Mouse (Mus musculus): ENCODE measurements around the gene Pde4d. TPM values are rescaled to one million over a fixed set of nuclear protein-coding genes. Genes with fewer than 3 reads are reported as not detected.
"Not testable (repeated sequence)": the region's sequence is repeated elsewhere in the genome, so short reads cannot be mapped to it uniquely, and the experiment has no call there.

Pde4d gene
- polyA plus RNA-seq, 1 experiment from 2014 or later, result 14.8 TPM

- Histone ChIP-seq H3K9me3 (ENCODE audit: control insufficient read depth, low read length) (no peaks in the 10 kb centered on the region), H3K4me2 (replicated peaks; ENCODE audit: low read depth, low read length) (no peak overlapping the region), H3K27me3 (ENCODE audit: control insufficient read depth, insufficient read depth, low read length) (no peaks in the 10 kb centered on the region), H3K9ac (ENCODE audit: low read depth, low read length) (no peak overlapping the region), H3K36me3 (ENCODE audit: control insufficient read depth, insufficient read depth, low read length) (no peaks in the 10 kb centered on the region), H3K27ac (ENCODE audit: low read depth, low read length) (no peak overlapping the region), H3K4me1 (ENCODE audit: control insufficient read depth, insufficient read depth, low read length) (no peaks in the 10 kb centered on the region), H3K4me3 (ENCODE audit: low read length) (no peak overlapping the region)
- no peak for ATAC-seq (ENCODE audit: low FRiP score, low TSS enrichment)
- WGBS, result 81% methylated on average over 5 of the region's 5 CpGs
Measured at GRCm38 (mm10) chr13:108722234-108722633, 272.5 kb downstream of the Pde4d start.

DNA sequence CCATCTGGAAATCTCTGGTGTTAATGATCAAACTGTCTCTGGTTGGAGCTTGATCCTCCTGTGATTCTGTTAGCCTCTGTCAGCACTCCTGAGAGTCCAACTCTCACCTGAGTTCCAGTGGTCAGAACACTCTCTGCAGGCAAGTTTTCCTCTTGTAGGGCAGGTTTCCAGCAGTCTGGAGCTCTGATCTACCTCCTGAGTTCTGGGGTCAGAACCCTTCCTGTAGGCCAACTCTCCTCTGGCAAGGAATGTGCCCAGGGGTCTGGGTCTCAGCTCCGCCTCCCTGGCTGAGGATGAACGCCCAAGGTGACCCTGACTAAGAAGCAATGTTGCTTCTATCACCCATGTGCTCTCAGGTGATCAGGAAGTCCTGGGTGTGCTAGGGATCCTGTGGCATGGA, 284.6 kb downstream of the Pde4d start:
- H3K4me2 ChIP-seq (replicated peaks; ENCODE audit: low read depth, low read length); ATAC-seq (ENCODE audit: low FRiP score, low TSS enrichment); H3K27ac ChIP-seq (ENCODE audit: low read depth, low read length); H3K36me3 ChIP-seq (ENCODE audit: control insufficient read depth, insufficient read depth, low read length); H3K4me1 ChIP-seq (ENCODE audit: control insufficient read depth, insufficient read depth, low read length); H3K27me3 ChIP-seq (ENCODE audit: control insufficient read depth, insufficient read depth, low read length); H3K9me3 ChIP-seq (ENCODE audit: control insufficient read depth, low read length); H3K4me3 ChIP-seq (ENCODE audit: low read length); H3K9ac ChIP-seq (ENCODE audit: low read depth, low read length): not testable (repeated sequence)
- WGBS, result 76% methylated on average over 2 of the region's 2 CpGs

GRCm38 (mm10) chr13:108751155-108751840, 301.6 kb downstream of the Pde4d start:
- Histone ChIP-seq H3K4me1 (ENCODE audit: control insufficient read depth, insufficient read depth, low read length) (no peaks in the 10 kb centered on the region), H3K27ac (ENCODE audit: low read depth, low read length) (no peak overlapping the region), H3K9ac (ENCODE audit: low read depth, low read length) (no peak overlapping the region), H3K9me3 (ENCODE audit: control insufficient read depth, low read length) (no peaks in the 10 kb centered on the region), H3K36me3 (ENCODE audit: control insufficient read depth, insufficient read depth, low read length) (no peaks in the 10 kb centered on the region), H3K4me3 (ENCODE audit: low read length) (no peak overlapping the region), H3K4me2 (replicated peaks; ENCODE audit: low read depth, low read length) (no peak overlapping the region), H3K27me3 (ENCODE audit: control insufficient read depth, insufficient read depth, low read length) (no peaks in the 10 kb centered on the region)
- WGBS, result 79% methylated on average over 3 of the region's 3 CpGs
- no peak for ATAC-seq (ENCODE audit: low FRiP score, low TSS enrichment)

DNA sequence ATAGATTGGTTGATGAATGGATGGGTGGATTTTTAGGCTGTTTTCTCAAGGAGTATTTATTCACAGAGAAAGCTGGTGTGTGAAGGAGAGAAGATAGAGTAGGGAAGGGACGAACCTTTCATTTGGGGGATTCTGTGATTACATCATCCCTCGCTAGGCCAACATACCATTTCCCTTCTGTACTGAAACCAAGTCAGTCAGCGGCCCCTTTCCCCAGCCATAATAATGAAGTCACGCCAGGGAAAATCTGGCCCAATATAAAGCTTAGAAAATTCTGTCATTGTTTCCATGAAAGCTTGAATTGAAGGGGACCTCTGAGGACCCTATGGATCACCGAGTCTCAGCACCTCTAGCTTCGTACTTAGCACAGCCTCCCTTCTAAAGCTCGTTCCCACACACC, 307.7 kb downstream of the Pde4d start:
- Histone ChIP-seq H3K27me3 (ENCODE audit: control insufficient read depth, insufficient read depth, low read length) (no peaks in the 10 kb centered on the region), H3K27ac (ENCODE audit: low read depth, low read length) (no peak overlapping the region), H3K9ac (ENCODE audit: low read depth, low read length) (no peak overlapping the region), H3K4me3 (ENCODE audit: low read length) (no peak overlapping the region), H3K4me2 (replicated peaks; ENCODE audit: low read depth, low read length) (no peak overlapping the region), H3K9me3 (ENCODE audit: control insufficient read depth, low read length) (no peaks in the 10 kb centered on the region), H3K4me1 (ENCODE audit: control insufficient read depth, insufficient read depth, low read length) (no peaks in the 10 kb centered on the region), H3K36me3 (ENCODE audit: control insufficient read depth, insufficient read depth, low read length) (no peaks in the 10 kb centered on the region)
- no peak for ATAC-seq (ENCODE audit: low FRiP score, low TSS enrichment)
- 90% methylated on average over 7 of the region's 7 CpGs for WGBS

DNA sequence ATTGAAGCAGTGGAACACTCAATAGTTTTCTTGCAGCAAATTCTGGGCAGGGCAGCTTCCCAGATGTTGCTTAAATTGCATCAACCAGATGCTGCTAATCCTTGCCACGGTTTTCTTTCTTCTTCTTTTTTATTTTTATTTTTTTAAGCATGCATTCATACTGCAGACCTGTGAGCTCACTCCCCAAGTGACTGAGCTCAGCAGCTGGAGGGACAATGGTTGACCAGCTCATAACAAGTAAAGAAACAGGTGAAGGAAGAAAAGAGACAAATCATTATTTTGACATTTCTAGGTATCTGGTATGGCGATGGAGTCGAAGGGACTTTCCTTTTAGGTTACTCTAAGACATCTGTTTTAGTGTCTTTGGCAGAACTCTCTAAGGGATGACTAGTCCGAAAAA, 308.6 kb downstream of the Pde4d start:
- Histone ChIP-seq H3K27me3 (ENCODE audit: control insufficient read depth, insufficient read depth, low read length) (no peaks in the 10 kb centered on the region), H3K9ac (ENCODE audit: low read depth, low read length) (no peak overlapping the region), H3K36me3 (ENCODE audit: control insufficient read depth, insufficient read depth, low read length) (no peaks in the 10 kb centered on the region), H3K27ac (ENCODE audit: low read depth, low read length) (no peak overlapping the region), H3K4me2 (replicated peaks; ENCODE audit: low read depth, low read length) (no peak overlapping the region), H3K9me3 (ENCODE audit: control insufficient read depth, low read length) (no peaks in the 10 kb centered on the region), H3K4me3 (ENCODE audit: low read length) (no peak overlapping the region), H3K4me1 (ENCODE audit: control insufficient read depth, insufficient read depth, low read length) (no peaks in the 10 kb centered on the region)
- 87% methylated on average over 4 of the region's 4 CpGs for WGBS
- no peak for ATAC-seq (ENCODE audit: low FRiP score, low TSS enrichment)

DNA sequence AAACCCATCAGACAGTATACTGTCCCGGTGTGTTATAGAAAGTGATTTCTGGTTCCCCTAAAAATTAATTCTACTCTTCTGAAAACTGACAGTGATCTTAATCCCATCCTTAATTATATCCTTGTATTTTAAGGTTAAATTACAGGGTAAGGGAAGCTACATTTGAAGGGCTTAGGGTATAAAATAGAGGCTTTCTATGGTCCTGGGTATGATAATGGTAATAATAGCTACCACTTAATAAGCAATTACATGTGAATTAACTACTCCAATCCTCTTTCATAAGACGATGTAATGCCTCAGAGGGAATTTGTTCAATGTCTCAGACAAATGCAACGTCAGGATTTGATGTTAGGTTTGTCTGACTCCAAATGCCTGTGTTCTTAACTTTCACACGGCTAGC, 309.4 kb downstream of the Pde4d start:
- H3K9me3 ChIP-seq (ENCODE audit: control insufficient read depth, low read length), result no peaks in the 10 kb centered on the region
- H3K4me2 ChIP-seq (replicated peaks; ENCODE audit: low read depth, low read length), result no peak overlapping the region
- no peak overlapping the region for H3K27ac ChIP-seq (ENCODE audit: low read depth, low read length)
- H3K4me1 ChIP-seq (ENCODE audit: control insufficient read depth, insufficient read depth, low read length), result no peaks in the 10 kb centered on the region
- 79% methylated on average over 4 of the region's 4 CpGs for WGBS
- no peaks in the 10 kb centered on the region for H3K36me3 ChIP-seq (ENCODE audit: control insufficient read depth, insufficient read depth, low read length)
- ATAC-seq (ENCODE audit: low FRiP score, low TSS enrichment), result no peak
- no peak overlapping the region for H3K4me3 ChIP-seq (ENCODE audit: low read length)
- H3K27me3 ChIP-seq (ENCODE audit: control insufficient read depth, insufficient read depth, low read length), result no peaks in the 10 kb centered on the region
- H3K9ac ChIP-seq (ENCODE audit: low read depth, low read length), result no peak overlapping the region

GRCm38 (mm10) chr13:108763295-108763694, 313.5 kb downstream of the Pde4d start:
- Histone ChIP-seq H3K9ac (ENCODE audit: low read depth, low read length) (no peak overlapping the region), H3K36me3 (ENCODE audit: control insufficient read depth, insufficient read depth, low read length) (no peaks in the 10 kb centered on the region), H3K4me3 (ENCODE audit: low read length) (no peak overlapping the region), H3K9me3 (ENCODE audit: control insufficient read depth, low read length) (no peaks in the 10 kb centered on the region), H3K27me3 (ENCODE audit: control insufficient read depth, insufficient read depth, low read length) (no peaks in the 10 kb centered on the region), H3K4me2 (replicated peaks; ENCODE audit: low read depth, low read length) (no peak overlapping the region), H3K4me1 (ENCODE audit: control insufficient read depth, insufficient read depth, low read length) (no peaks in the 10 kb centered on the region), H3K27ac (ENCODE audit: low read depth, low read length) (no peak overlapping the region)
- no peak for ATAC-seq (ENCODE audit: low FRiP score, low TSS enrichment)
- 91% methylated on average over 3 of the region's 3 CpGs for WGBS

- no peak overlapping the region for H3K4me2 ChIP-seq (replicated peaks; ENCODE audit: low read depth, low read length)
- H3K27me3 ChIP-seq (ENCODE audit: control insufficient read depth, insufficient read depth, low read length), result no peaks in the 10 kb centered on the region
- no peak overlapping the region for H3K9ac ChIP-seq (ENCODE audit: low read depth, low read length)
- no peak overlapping the region for H3K27ac ChIP-seq (ENCODE audit: low read depth, low read length)
- H3K4me1 ChIP-seq (ENCODE audit: control insufficient read depth, insufficient read depth, low read length), result no peaks in the 10 kb centered on the region
- H3K36me3 ChIP-seq (ENCODE audit: control insufficient read depth, insufficient read depth, low read length), result no peaks in the 10 kb centered on the region
- WGBS, result 78% methylated on average over 11 of the region's 11 CpGs
- no peak overlapping the region for H3K4me3 ChIP-seq (ENCODE audit: low read length)
- no peaks in the 10 kb centered on the region for H3K9me3 ChIP-seq (ENCODE audit: control insufficient read depth, low read length)
- no peak for ATAC-seq (ENCODE audit: low FRiP score, low TSS enrichment)
Measured at GRCm38 (mm10) chr13:108766020-108766727, 316.4 kb downstream of the Pde4d start.

- no peaks in the 10 kb centered on the region for H3K36me3 ChIP-seq (ENCODE audit: control insufficient read depth, insufficient read depth, low read length)
- WGBS, result 25% methylated on average over 3 of the region's 3 CpGs
- no peak overlapping the region for H3K4me3 ChIP-seq (ENCODE audit: low read length)
- H3K9ac ChIP-seq (ENCODE audit: low read depth, low read length), result no peak overlapping the region
- no peaks in the 10 kb centered on the region for H3K4me1 ChIP-seq (ENCODE audit: control insufficient read depth, insufficient read depth, low read length)
- peak; percentile 76 for ATAC-seq (ENCODE audit: low FRiP score, low TSS enrichment)
- H3K27ac ChIP-seq (ENCODE audit: low read depth, low read length), result no peak overlapping the region
- H3K4me2 ChIP-seq (replicated peaks; ENCODE audit: low read depth, low read length), result no peak overlapping the region
- no peaks in the 10 kb centered on the region for H3K27me3 ChIP-seq (ENCODE audit: control insufficient read depth, insufficient read depth, low read length)
- H3K9me3 ChIP-seq (ENCODE audit: control insufficient read depth, low read length), result no peaks in the 10 kb centered on the region
Measured at GRCm38 (mm10) chr13:108769465-108770056, 319.8 kb downstream of the Pde4d start.

Measured in kidney, embryonic 14.5 days (tissue).